Mouse (Mus musculus) embryonic facial prominence, embryonic 14.5 days (tissue): ENCODE measurements at regions not wholly inside any gene's neighbourhood (a gene's known extent, or its start where the extent isn't known, plus 50 kb on each side); places are given as distances from the start of the nearest gene placed in this dataset.

Source experiments
- ATAC-seq: fragments of 200-750 bp; cut with Nextera tagmentation; 2 replicates; pipeline ENCODE4 v1.8.0; 2017; ENCODE audit warnings: low read depth, moderate number of reproducible peaks, moderate TSS enrichment
- DNase-seq: peaks from one replicate; pipeline ENCODE4 v3.0.0-alpha.2; 2015; ENCODE audit warnings: low spot score
- H3K27ac ChIP-seq: fragments of 300-500 bp; sonication (generic); replicated peaks from 2 replicates; pipeline ENCODE4 v1.5.1; 2014; ENCODE audit warnings: low read depth, mild to moderate bottlenecking, low read length, moderate library complexity
- H3K27me3 ChIP-seq: fragments of 300-500 bp; sonication (generic); replicated peaks from 2 replicates; pipeline ENCODE4 v1.6.1; 2014; ENCODE audit warnings: low read length; ENCODE audit not compliant: control insufficient read depth, insufficient read depth
- H3K36me3 ChIP-seq: fragments of 300-500 bp; sonication (generic); 2 replicates; pipeline ENCODE4 v1.6.1; 2014; ENCODE audit warnings: low read length, mixed read lengths; ENCODE audit not compliant: control insufficient read depth, insufficient read depth
- H3K4me1 ChIP-seq: fragments of 300-500 bp; sonication (generic); 2 replicates; pipeline ENCODE4 v1.6.1; 2014; ENCODE audit warnings: antibody characterized with exemption, low read length; ENCODE audit not compliant: control insufficient read depth, insufficient read depth
- H3K4me2 ChIP-seq: fragments of 300-500 bp; sonication (generic); 2 replicates; pipeline ENCODE4 v1.6.1; 2014; ENCODE audit warnings: low read depth, mild to moderate bottlenecking, low read length, moderate library complexity, mixed read lengths
- H3K4me3 ChIP-seq: fragments of 300-500 bp; sonication (generic); 2 replicates; pipeline ENCODE4 v1.5.1; 2014; ENCODE audit warnings: low read depth, mild to moderate bottlenecking, low read length
- H3K9ac ChIP-seq: fragments of 300-500 bp; sonication (generic); 2 replicates; pipeline ENCODE4 v1.6.1; 2014; ENCODE audit warnings: low read depth, mild to moderate bottlenecking, low read length, moderate library complexity, mixed read lengths
- H3K9me3 ChIP-seq: fragments of 300-500 bp; sonication (generic); 2 replicates; pipeline ENCODE4 v1.6.1; 2016; ENCODE audit warnings: low read length; ENCODE audit not compliant: control insufficient read depth
- WGBS: fragments of 180-500 bp; shearing (Covaris S2); extraction: QIAGEN DNeasy Blood & Tissue Kit; methylation state at CpG from one replicate; pipeline ENCODE4 v1.1.7; 2014; 5-methylcytosine and 5-hydroxymethylcytosine counted together

GRCm38 (mm10) chr14:76851473-76852214 is 184.9 kb upstream of the Ccdc122 start:
- WGBS = 78% methylated on average over 10 of the region's 10 CpGs
- DNase-seq = no peak
- no peaks in the 10 kb centered on the region for H3K9me3 ChIP-seq

GRCm38 (mm10) chr14:76850641-76851040 is 185.9 kb upstream of the Ccdc122 start:
- 89% methylated on average over 4 of the region's 4 CpGs for WGBS
- no peaks in the 10 kb centered on the region for H3K4me1 ChIP-seq
- H3K27ac ChIP-seq = no peak overlapping the region
- ATAC-seq = no peak
- no peak overlapping the region for H3K4me2 ChIP-seq
- DNase-seq = no peak
- H3K9me3 ChIP-seq = no peaks in the 10 kb centered on the region
- no peaks in the 10 kb centered on the region for H3K27me3 ChIP-seq
- no peaks in the 10 kb centered on the region for H3K36me3 ChIP-seq
- H3K4me3 ChIP-seq = no peak overlapping the region
- H3K9ac ChIP-seq = no peak overlapping the region

More at GRCm38 (mm10) chr14:76851473-76852214, 184.9 kb upstream of the Ccdc122 start:
- no peak overlapping the region for H3K4me3 ChIP-seq
- H3K27me3 ChIP-seq = no peaks in the 10 kb centered on the region
- no peak overlapping the region for H3K27ac ChIP-seq
- no peak for ATAC-seq
- no peak overlapping the region for H3K4me2 ChIP-seq
- no peaks in the 10 kb centered on the region for H3K4me1 ChIP-seq
- no peaks in the 10 kb centered on the region for H3K36me3 ChIP-seq
- H3K9ac ChIP-seq = no peak overlapping the region

- no peaks in the 10 kb centered on the region for H3K27me3 ChIP-seq
- no peak overlapping the region for H3K4me3 ChIP-seq
- H3K36me3 ChIP-seq = no peaks in the 10 kb centered on the region
- DNase-seq (no peak), ATAC-seq (no peak)
- no peaks in the 10 kb centered on the region for H3K9me3 ChIP-seq
- no peaks in the 10 kb centered on the region for H3K4me1 ChIP-seq
- no peak overlapping the region for H3K4me2 ChIP-seq
- no peak overlapping the region for H3K27ac ChIP-seq
- no peak overlapping the region for H3K9ac ChIP-seq
- 54% methylated on average over 13 of the region's 13 CpGs for WGBS
These were observed 186.5 kb upstream of the Ccdc122 start for GRCm38 (mm10) chr14:76850051-76850450.

- Histone ChIP-seq H3K27ac (no peak overlapping the region), H3K4me3 (no peak overlapping the region), H3K4me1 (no peaks in the 10 kb centered on the region), H3K9ac (no peak overlapping the region), H3K4me2 (no peak overlapping the region), H3K9me3 (no peaks in the 10 kb centered on the region), H3K36me3 (no peaks in the 10 kb centered on the region), H3K27me3 (no peaks in the 10 kb centered on the region)
- DNase-seq (no peak), ATAC-seq (no peak)
- WGBS = 68% methylated on average over 6 of the region's 6 CpGs
These were observed 186.9 kb upstream of the Ccdc122 start for GRCm38 (mm10) chr14:76849636-76850035.

- Histone ChIP-seq H3K9me3 (no peaks in the 10 kb centered on the region), H3K27ac (no peak overlapping the region)
- WGBS = 75% methylated on average over 3 of the region's 3 CpGs
These were observed 187.5 kb upstream of the Ccdc122 start for GRCm38 (mm10) chr14:76849071-76849470.

GRCm38 (mm10) chr14:76845706-76846105 is 190.9 kb upstream of the Ccdc122 start:
- 77% methylated on average over 3 of the region's 3 CpGs for WGBS
- ATAC-seq (no peak), DNase-seq (no peak)
- no peak overlapping the region for H3K9ac ChIP-seq
- no peak overlapping the region for H3K27ac ChIP-seq
- no peaks in the 10 kb centered on the region for H3K9me3 ChIP-seq
- H3K4me2 ChIP-seq = no peak overlapping the region
- H3K4me1 ChIP-seq = no peaks in the 10 kb centered on the region
- no peak overlapping the region for H3K4me3 ChIP-seq
- no peaks in the 10 kb centered on the region for H3K27me3 ChIP-seq
- no peaks in the 10 kb centered on the region for H3K36me3 ChIP-seq

More at GRCm38 (mm10) chr14:76849071-76849470, 187.5 kb upstream of the Ccdc122 start:
- no peaks in the 10 kb centered on the region for H3K27me3 ChIP-seq
- H3K4me1 ChIP-seq = no peaks in the 10 kb centered on the region
- no peak overlapping the region for H3K4me2 ChIP-seq
- no peak for DNase-seq
- no peak for ATAC-seq
- no peaks in the 10 kb centered on the region for H3K36me3 ChIP-seq
- H3K9ac ChIP-seq = no peak overlapping the region
- H3K4me3 ChIP-seq = no peak overlapping the region

- ATAC-seq = no peak
- Histone ChIP-seq H3K9ac (no peak overlapping the region), H3K36me3 (no peaks in the 10 kb centered on the region), H3K9me3 (no peaks in the 10 kb centered on the region), H3K4me1 (no peaks in the 10 kb centered on the region), H3K4me2 (no peak overlapping the region), H3K4me3 (no peak overlapping the region), H3K27me3 (no peaks in the 10 kb centered on the region), H3K27ac (no peak overlapping the region)
- WGBS = 95% methylated on average over 1 of the region's 1 CpGs
- DNase-seq = no peak
These were observed 191.9 kb upstream of the Ccdc122 start for GRCm38 (mm10) chr14:76844717-76845116.

- WGBS = 74% methylated on average over 5 of the region's 5 CpGs
- ATAC-seq = no peak
These were observed 198.9 kb upstream of the Ccdc122 start for GRCm38 (mm10) chr14:76837583-76838220.

More at GRCm38 (mm10) chr14:76837583-76838220, 198.9 kb upstream of the Ccdc122 start:
- Histone ChIP-seq H3K9ac (no peak overlapping the region), H3K9me3 (no peaks in the 10 kb centered on the region), H3K27me3 (no peaks in the 10 kb centered on the region), H3K4me1 (peaks cover 10% of the 10 kb centered on the region), H3K27ac (no peak overlapping the region; the same call in 1 of the 2 replicates), H3K4me3 (no peak overlapping the region), H3K36me3 (no peaks in the 10 kb centered on the region), H3K4me2 (no peak overlapping the region)
- DNase-seq = no peak
